Mouse (Mus musculus) testis, postnatal 10 days (tissue): ENCODE results near the gene Cdh6.

Source experiments
- DNase-seq: peaks from one replicate; pipeline ENCODE4 v3.0.0; 2021; ENCODE audit warnings: low spot score

The Cdh6 gene

DNA sequence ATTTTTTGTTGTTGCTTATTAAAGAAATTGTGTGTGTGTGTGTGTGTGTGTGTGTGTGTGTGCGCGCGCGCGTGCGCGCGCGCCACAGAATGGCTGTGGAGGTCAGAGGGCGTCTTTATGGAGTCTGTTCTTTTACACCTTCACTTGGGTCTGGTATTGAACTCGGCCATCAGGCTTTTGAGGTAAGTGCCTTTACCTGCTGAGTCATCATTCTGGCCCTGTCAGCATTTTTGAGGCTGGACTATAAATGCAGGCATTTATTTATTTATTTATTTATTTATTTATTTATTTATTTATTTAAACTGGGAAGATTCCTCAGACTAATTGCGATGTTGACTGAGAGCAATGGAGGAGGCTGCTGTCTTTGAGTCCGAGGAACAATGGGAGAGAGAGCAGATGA is 109.8 kb downstream of the Cdh6 start:
- no peak for DNase-seq

DNA sequence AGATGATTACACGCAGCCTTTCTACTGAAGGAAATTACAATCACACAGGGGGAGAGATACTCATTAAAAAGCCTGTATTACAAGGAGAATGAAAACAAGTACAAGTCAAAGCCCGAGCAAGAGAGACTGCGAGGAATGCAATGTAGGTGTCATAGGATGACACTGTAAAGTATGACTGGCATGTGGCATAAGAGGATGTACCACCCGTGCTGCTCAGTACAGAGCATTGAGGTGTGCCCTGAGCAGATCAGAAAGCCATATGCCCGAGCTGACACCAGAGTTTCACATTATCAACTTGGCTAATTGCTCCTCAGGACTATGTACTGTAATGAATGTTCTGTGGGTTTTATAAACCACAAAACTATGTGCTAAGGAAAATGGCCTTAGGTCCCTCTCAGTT is 115.7 kb downstream of the Cdh6 start:
- no peak for DNase-seq

DNA sequence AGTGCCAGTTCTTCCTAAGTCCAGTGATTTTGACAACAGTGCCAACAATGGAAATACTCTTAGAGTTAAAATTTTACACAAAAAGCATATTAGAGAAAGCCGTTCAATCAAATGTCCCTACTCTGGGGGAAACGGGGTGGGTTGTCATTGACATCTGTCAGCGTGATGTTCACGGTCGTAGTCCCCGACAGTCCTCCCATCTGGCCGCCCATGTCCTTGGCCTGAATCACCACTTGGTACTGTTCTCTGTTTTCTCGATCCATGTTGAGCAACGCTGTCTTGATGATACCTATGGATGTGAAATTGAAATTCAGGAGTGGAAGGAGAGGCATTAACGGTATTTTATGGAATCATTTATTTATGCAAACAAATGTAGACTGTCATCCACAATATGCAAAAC is 116.2 kb downstream of the Cdh6 start:
- no peak for DNase-seq

DNA sequence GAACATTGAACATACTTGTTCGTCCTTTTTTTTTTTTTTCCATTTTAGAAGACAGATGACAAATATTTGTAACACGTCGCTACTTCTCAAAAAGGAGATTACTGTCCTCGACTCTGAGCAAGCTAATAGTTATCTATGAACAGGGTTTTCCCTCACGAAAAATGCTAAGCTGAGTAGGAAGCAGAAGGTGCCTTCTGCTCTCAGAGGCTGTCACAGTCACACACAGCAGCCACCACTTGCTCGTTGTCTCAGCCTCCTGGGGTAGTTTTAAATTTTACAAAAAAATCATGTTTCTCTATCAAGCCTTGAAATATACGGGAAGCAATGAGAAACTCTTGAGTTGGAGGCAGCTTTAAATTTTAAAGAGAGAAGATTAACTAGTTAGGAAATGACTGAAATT is 125.6 kb downstream of the Cdh6 start:
- no peak for DNase-seq

DNA sequence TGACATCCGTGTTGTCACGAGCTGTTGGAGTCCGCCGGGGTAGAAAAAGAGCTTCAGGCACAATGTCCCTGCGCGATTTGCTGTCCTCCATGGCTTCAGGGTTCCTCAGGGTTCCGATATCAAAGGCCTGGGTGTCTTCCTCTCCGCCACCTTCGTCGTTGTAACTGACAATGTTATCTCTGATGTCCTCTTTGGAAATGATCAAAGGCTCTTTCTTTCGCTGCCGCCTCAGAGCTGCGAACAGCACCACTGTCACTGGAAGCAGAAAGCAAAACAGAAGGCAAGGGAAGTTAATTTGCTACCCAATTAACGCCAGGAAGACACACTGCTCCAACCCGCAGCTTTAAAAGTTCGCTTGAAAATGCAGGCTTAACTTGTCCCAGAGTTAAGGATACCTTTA is 139.0 kb downstream of the Cdh6 start:
- no peak for DNase-seq

DNA sequence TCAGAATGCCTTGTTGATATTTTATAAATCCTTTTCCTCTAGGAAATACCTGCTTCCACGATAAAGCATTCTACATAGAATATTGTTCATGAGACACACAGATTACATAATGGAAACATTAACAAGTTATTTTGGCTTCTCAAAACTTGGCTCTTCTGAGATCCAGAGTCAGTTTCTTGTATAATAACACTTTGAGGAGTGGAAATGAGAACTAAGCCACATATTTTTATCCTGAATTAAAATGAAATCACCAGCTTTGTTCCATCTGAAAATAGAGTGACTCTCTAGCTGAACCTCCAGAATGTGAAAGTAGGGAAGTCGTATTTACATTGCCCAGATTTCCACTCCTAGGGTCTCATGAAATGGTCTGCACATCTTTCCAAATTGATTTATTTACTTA is 142.8 kb downstream of the Cdh6 start:
- DNase-seq: no peak

DNA sequence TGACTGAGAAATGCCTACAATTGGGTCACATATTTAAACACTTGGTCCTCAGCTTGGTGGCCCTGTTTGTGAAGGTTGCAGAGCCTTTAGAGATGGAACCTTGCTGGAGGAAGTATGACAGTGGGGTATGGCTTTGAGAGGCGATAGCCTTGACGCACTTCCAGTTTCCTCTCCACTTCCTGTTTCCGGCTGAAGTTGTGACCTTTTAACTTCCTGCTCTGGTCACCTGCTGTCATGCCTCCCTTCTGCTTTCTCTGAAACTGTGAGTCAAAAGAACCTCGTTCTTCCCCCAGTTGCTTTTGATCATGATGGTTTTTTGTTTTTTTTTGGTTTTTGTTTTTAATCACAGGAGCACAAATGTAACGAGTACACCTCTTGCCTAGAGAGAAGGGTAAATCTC is 146.0 kb downstream of the Cdh6 start:
- no peak for DNase-seq

DNA sequence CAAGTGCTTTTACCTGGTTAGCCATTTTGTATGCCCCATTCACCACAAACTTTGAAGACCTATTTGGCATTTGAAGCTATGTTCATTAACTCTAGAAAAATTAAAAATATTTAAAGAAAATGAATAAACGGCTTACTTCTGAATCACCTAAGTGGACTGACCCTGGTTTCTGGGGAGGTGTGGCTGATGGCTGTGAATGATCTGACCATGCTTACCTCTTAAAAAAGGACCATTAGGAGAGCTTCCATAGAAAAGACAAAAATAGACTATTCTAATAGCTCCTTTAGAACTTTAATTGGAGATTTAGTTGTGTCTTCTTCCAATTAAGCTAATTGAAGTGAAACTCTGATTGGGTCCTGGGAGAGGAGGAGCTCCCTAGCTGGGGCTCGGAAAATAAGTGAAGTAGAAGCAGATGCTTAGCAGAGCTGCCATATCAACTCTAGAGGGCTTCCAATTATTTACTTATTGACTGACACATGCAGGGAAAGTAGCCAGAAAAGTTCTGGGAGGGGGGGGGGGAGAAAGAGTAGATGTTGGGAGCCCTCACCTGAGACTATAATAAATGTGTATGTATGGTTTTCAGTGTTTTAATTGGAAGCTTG is 156.6 kb downstream of the Cdh6 start:
- no peak for DNase-seq

DNA sequence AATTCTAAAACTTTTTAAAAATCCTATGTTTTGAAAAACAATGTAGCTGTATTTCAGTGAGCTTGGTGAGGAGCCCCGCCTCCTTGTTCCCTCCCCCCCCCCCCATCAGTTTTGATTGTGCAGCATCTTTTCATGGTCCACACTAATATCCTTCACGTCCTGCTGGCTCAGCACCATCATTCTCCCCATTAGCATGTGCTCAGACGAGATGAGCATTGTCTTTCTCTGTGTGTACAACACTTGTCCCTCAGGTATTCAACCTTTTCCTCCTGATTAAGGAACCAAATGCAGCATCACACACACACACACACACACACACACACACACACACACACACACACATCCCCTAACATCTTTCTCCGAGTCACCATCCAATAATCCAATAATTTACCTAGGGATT is 164.7 kb downstream of the Cdh6 start:
- DNase-seq: no peak

DNA sequence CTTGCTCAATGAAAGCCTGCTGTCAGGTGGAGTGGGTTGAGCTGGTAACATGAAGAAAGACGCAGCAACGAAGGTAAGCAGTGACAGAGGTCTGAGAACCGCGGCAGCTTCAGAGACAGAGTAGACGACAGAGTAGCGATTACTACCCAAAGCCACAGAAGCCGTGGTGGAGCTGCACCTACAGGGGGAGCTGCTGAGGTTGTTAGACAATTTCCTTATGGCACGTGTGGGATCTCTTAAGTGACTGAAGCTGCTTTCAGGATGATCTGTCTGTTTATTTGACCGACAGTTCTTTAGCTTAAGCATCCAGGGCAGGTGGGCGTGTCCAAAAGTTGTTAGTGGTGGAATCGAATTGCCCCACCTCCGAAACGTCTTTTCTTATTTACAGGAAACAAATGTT is 167.5 kb downstream of the Cdh6 start:
- DNase-seq: no peak

DNA sequence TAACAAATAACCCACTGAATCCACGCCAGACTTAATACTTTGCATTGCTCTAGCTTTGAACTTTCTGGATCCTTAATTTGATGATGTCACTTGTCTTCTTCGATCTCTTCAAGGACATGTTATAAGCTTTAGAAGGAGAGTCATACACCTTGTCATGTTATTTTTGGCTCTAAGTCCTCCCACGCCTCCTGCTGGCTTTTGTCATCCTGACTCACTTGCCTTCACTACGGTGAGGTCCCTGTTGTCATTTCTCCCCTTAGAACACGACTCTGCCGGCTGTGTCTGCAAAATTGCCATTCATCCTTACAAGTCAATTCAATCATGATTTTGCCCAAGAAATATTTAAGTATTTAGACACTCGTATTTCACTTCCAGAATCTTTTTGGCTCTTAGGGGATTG is 171.9 kb downstream of the Cdh6 start:
- DNase-seq: no peak

DNA sequence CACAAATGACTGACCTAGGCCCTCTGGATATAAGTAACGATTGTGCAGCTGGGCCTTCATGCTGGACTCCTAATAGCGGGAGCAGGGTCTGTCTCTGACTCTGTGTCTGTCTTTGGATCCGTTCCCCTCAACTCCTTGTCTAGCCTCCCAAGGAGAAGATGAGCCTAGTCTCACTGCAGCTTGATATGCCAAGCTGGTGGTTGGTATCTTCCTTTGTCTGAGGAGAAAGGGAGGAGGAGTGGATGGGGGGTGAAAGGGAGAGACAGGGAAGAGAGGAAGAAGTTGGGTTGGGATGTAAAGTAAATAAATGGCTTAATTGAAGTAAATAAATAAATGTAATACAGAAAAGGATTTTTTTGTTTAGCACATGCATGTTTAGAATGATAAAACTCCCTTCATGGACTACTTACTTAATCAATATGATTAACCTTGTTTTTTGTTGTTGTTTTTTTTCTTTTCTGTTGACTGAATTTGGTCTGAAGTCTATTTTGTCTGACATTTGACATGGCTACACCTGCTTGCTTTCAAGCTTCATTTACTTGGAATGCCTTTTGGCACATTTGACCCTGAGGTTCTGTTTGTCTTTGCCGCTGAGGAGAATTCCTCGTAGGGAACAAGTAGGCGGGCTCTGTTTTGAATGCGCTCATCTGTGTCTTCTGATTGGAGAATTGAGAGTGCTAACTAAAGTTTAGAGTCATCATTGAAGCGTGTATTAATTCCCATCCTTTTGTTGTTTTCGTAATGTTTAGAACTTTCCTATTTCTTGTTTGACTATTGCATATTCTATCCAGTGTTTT is 178.7 kb downstream of the Cdh6 start:
- no peak for DNase-seq
